Mouse (Mus musculus) intestine, embryonic 14.5 days (tissue): Measurements from ENCODE around the gene Apopt1. TPM values are rescaled to one million over a fixed set of nuclear protein-coding genes. Genes with fewer than 3 reads are reported as not detected.

Source experiments
- ATAC-seq: fragments of 200-750 bp; cut with Nextera tagmentation; replicated peaks from 2 replicates; pipeline ENCODE4 v1.8.0; 2017; ENCODE audit warnings: low read depth, moderate number of reproducible peaks, moderate TSS enrichment, moderate library complexity; ENCODE audit not compliant: low FRiP score, low TSS enrichment
- DNase-seq: peaks from one replicate; pipeline ENCODE4 v3.0.0-alpha.2; 2018; ENCODE audit warnings: low spot score
- H3K27ac ChIP-seq: fragments of 300-500 bp; sonication (generic); 2 replicates; pipeline ENCODE4 v1.5.1; 2014; ENCODE audit warnings: low read depth, mild to moderate bottlenecking, control low read depth
- H3K27me3 ChIP-seq: fragments of 300-500 bp; sonication (generic); replicated peaks from 2 replicates; pipeline ENCODE4 v1.6.1; 2014; ENCODE audit warnings: low read length, control low read depth; ENCODE audit not compliant: control insufficient read depth, insufficient read depth
- H3K36me3 ChIP-seq: fragments of 300-500 bp; sonication (generic); 2 replicates; pipeline ENCODE4 v1.6.1; 2014; ENCODE audit warnings: low read length, control low read depth; ENCODE audit not compliant: control insufficient read depth, insufficient read depth
- H3K4me1 ChIP-seq: fragments of 300-500 bp; sonication (generic); replicated peaks from 2 replicates; pipeline ENCODE4 v1.6.1; 2014; ENCODE audit warnings: low read length, control low read depth, mixed read lengths; ENCODE audit not compliant: control insufficient read depth, insufficient read depth
- H3K4me2 ChIP-seq: fragments of 300-500 bp; sonication (generic); 2 replicates; pipeline ENCODE4 v1.6.1; 2014; ENCODE audit warnings: low read length
- H3K4me3 ChIP-seq: fragments of 300-500 bp; sonication (generic); 2 replicates; pipeline ENCODE4 v1.5.1; 2014; ENCODE audit warnings: low read depth, low read length, control low read depth, mixed read lengths
- H3K9ac ChIP-seq: fragments of 300-500 bp; sonication (generic); 2 replicates; pipeline ENCODE4 v1.6.1; 2014; ENCODE audit warnings: mild to moderate bottlenecking, low read length
- H3K9me3 ChIP-seq: fragments of 300-500 bp; sonication (generic); 2 replicates; pipeline ENCODE4 v1.6.1; 2016; ENCODE audit warnings: low read length, control low read depth; ENCODE audit not compliant: control insufficient read depth
- WGBS: fragments of 180-500 bp; shearing (Covaris S2); extraction: QIAGEN DNeasy Blood & Tissue Kit; methylation state at CpG from one replicate; pipeline ENCODE4 v1.1.7; 2014; 5-methylcytosine and 5-hydroxymethylcytosine counted together
- polyA plus RNA-seq: library from polyadenylated mRNA; unstranded; fragments of >200 nt; fragmentation: Nextera tagmentation; extraction: Ambion mirVana; gene quantifications from 2 replicates; pipeline ENCODE4 v1.2.1, GENCODE M21; 2014

The Apopt1 gene
- polyA plus RNA-seq, 1 experiment from 2014 or later, result 58.2 TPM

DNA sequence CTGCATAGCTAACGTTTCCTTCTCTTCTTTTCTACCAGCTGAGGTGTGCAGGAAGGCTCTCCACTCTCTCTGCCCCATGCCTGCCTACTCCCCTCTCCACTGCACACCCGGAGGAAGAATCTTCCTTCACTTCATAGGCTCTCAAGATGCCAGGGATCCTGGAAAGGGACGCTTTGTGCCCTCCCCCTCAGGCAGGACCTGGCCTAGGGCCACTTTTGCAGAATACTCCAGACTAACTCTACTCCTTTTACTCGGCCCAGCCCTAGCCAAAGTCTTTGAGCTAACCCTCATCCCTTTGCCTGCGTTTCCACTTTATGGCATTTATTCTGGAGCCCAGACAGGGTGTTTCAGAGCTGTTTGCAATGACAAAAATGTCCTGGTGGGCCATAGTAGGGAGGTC lies 35.6 kb upstream of the Apopt1 start:
- Histone ChIP-seq H3K4me1 (peaks cover 36% of the 10 kb centered on the region), H3K4me3 (peak overlapping the region; percentile 92), H3K9me3 (no peaks in the 10 kb centered on the region), H3K27ac (peak overlapping the region; percentile 92), H3K9ac (peak overlapping the region; percentile 60), H3K36me3 (peaks cover 13% of the 10 kb centered on the region; the same call in 1 of the 2 replicates), H3K27me3 (peaks cover 18% of the 10 kb centered on the region), H3K4me2 (peak overlapping the region; percentile 96)
- ATAC-seq (peak; percentile 1; the same call in 1 of the 2 replicates), DNase-seq (no peak)
- 17% methylated on average over 5 of the region's 5 CpGs for WGBS

- Histone ChIP-seq H3K36me3 (peaks cover 13% of the 10 kb centered on the region; the same call in 1 of the 2 replicates), H3K9ac (peak within 1 kb of the TSS; percentile 60), H3K9me3 (no peaks in the 10 kb centered on the region), H3K4me3 (peak within 1 kb of the TSS; percentile 92), H3K27me3 (peaks cover 12% of the 10 kb centered on the region), H3K4me2 (peak within 1 kb of the TSS; percentile 96), H3K27ac (peak within 1 kb of the TSS; percentile 92), H3K4me1 (peaks cover 33% of the 10 kb centered on the region)
- ATAC-seq (peak; percentile 85), DNase-seq (peak; percentile 99)
- WGBS, result 1% methylated on average over 51 of the region's 51 CpGs
Observed at GRCm38 (mm10) chr12:111677882-111678669, 35.0 kb upstream of the Apopt1 start, which contains the start of gene Trmt61a. Gene Trmt61a, plus strand, starts transcription at chr12:111678105.

DNA sequence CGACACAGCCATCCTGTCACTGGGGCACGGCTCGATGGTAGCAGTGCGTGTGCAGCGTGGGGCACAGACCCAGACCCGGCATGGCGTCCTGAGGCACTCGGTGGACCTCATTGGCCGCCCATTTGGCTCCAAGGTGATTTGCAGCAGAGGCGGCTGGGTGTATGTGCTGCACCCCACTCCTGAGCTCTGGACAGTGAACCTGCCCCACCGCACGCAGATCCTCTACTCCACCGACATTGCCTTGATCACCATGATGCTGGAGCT lies 34.5 kb upstream of the Apopt1 start:
- Histone ChIP-seq H3K27me3 (peaks cover 7% of the 10 kb centered on the region), H3K9ac (peak overlapping the region; percentile 60), H3K9me3 (no peaks in the 10 kb centered on the region), H3K27ac (no peak overlapping the region), H3K4me2 (peak overlapping the region; percentile 96), H3K36me3 (peaks cover 13% of the 10 kb centered on the region; the same call in 1 of the 2 replicates), H3K4me3 (peak overlapping the region; percentile 92), H3K4me1 (peaks cover 33% of the 10 kb centered on the region)
- no peak for DNase-seq
- ATAC-seq, result no peak
- 5% methylated on average over 13 of the region's 13 CpGs for WGBS

DNA sequence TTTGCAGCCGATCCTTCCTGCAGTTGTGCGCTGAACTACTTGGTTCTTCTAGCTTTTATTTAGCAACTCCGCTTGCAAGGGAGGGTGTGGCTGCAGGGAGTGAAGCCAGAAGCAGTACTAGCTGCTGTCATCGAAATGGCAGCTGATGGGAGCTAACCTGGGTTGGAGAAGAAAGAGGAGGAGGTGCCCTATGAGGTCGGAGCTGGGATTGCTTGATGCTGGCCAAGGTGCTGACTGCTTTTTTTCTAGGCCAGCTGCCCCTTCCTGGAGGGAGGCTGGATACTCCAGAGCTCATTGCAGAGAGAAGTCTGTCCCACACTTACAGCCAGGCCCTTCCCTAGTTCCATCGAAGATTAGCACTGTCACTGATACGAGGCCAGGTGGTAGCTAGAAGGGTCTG lies 34.1 kb upstream of the Apopt1 start:
- H3K4me3 ChIP-seq, result peak overlapping the region; percentile 92
- peaks cover 33% of the 10 kb centered on the region for H3K4me1 ChIP-seq
- H3K9ac ChIP-seq, result peak overlapping the region; percentile 60

DNA sequence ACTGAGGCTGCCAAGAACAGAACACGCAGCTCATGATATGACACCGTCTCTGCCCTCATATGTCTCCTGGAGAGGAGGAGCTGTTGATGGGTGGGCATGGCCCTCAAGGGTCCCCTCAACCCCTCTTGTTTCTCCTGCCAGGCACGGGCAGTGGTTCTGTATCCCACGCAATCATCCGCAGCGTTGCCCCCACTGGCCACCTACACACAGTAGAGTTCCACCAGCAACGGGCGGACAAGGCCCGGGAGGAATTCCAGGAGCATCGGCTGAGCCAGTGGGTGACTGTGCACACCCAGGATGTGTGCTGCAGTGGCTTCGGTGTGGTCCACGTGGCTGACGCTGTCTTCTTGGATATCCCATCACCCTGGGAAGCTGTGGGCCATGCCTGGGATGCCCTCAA lies 32.4 kb upstream of the Apopt1 start:
- peaks cover 33% of the 10 kb centered on the region for H3K4me1 ChIP-seq
- H3K27me3 ChIP-seq, result no peaks in the 10 kb centered on the region
- ATAC-seq, result no peak
- DNase-seq, result no peak
- H3K4me3 ChIP-seq, result no peak overlapping the region
- WGBS, result 93% methylated on average over 13 of the region's 13 CpGs
- H3K9ac ChIP-seq, result no peak overlapping the region
- H3K36me3 ChIP-seq, result peaks cover 18% of the 10 kb centered on the region; the same call in 1 of the 2 replicates
- H3K4me2 ChIP-seq, result no peak overlapping the region
- no peaks in the 10 kb centered on the region for H3K9me3 ChIP-seq
- peak overlapping the region; percentile 71; the same call in 1 of the 2 replicates for H3K27ac ChIP-seq

More for the DNA sequence above, 34.1 kb upstream of the Apopt1 start:
- Histone ChIP-seq H3K36me3 (peaks cover 14% of the 10 kb centered on the region; the same call in 1 of the 2 replicates), H3K27me3 (peaks cover 3% of the 10 kb centered on the region), H3K9me3 (no peaks in the 10 kb centered on the region), H3K4me2 (peak overlapping the region; percentile 96), H3K27ac (no peak overlapping the region)
- WGBS, result 58% methylated on average over 7 of the region's 7 CpGs
- no peak for ATAC-seq
- DNase-seq, result peak; percentile 51

DNA sequence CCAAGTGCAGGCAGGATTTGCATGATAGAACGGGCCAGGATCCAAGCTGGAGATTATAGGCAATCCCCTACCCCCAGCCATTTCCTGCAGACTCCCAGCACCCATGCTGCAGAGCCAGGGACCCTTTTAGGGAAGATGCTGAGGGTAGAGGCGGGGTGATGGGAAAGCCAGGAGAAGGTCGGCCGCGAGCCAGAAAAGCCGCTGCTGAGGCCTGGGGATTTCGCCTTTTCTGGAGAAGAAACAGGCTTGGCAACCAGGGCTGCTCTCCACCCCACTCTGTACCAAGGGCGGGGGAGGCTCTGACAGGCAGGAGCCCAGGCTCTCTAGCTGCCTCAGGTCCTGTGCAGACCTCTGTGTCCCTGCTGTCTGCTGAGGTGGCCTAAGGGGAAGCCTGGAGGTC lies 31.8 kb upstream of the Apopt1 start:
- Histone ChIP-seq H3K36me3 (peaks cover 18% of the 10 kb centered on the region; the same call in 1 of the 2 replicates), H3K9me3 (no peaks in the 10 kb centered on the region), H3K27ac (peak overlapping the region; percentile 91), H3K9ac (no peak overlapping the region), H3K4me1 (peaks cover 33% of the 10 kb centered on the region), H3K4me3 (no peak overlapping the region), H3K27me3 (no peaks in the 10 kb centered on the region), H3K4me2 (peak overlapping the region; percentile 15; the same call in 1 of the 2 replicates)
- DNase-seq (no peak), ATAC-seq (no peak)
- WGBS, result 43% methylated on average over 8 of the region's 8 CpGs

DNA sequence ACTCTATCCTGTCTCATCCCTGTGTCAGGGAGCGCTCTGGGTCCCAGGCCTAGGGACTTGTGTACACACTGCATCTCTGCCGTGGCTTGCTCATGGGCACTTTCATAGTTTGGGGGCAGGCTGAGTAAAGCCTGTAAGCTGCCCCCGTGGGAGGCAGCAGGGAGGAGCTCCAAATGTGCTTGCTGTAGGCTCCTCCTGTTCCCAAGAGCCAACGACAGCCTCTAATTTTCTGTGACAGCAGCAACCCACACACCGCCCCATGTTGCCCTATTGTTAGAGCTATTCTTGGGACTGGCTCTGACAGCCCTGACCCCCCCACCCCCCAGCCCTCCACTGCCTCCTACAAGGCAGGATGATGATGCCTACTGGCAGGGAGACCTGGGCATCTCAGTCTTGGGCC lies 31.1 kb upstream of the Apopt1 start:
- DNase-seq, result no peak
- ATAC-seq, result no peak
- no peaks in the 10 kb centered on the region for H3K27me3 ChIP-seq
- WGBS, result 70% methylated on average over 5 of the region's 5 CpGs
- H3K4me1 ChIP-seq, result peaks cover 29% of the 10 kb centered on the region
- H3K4me2 ChIP-seq, result 0 out of 2 replicates have a peak overlapping the region, but pooled peaks have one; percentile 15
- no peak overlapping the region for H3K9ac ChIP-seq
- peak overlapping the region; percentile 91 for H3K27ac ChIP-seq
- H3K4me3 ChIP-seq, result no peak overlapping the region
- peaks cover 18% of the 10 kb centered on the region; the same call in 1 of the 2 replicates for H3K36me3 ChIP-seq
- no peaks in the 10 kb centered on the region for H3K9me3 ChIP-seq

DNA sequence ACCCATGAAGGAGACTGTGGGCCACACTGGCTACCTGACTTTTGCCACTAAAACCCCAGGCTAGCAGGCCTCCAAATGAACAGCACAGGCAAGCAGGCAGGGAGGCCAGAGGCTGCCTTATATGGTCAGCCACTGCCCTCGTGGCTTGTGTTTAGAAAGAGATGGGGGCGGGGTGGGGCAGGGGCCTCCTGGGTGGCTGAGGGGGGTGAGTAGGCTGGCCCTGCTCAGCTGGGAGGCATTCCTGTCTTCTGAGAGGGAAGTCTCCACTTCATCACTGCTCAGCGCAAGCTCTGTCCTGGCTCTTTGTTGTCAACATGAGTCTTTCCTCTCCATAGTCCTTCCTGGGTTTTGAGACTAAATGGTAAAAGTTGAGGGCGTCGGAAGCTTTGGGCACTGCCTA lies 30.3 kb upstream of the Apopt1 start:
- peak; percentile 48; the same call in 1 of the 2 replicates for ATAC-seq

More for the DNA sequence above, 30.3 kb upstream of the Apopt1 start:
- WGBS, result 34% methylated on average over 5 of the region's 5 CpGs
- H3K36me3 ChIP-seq, result peaks cover 18% of the 10 kb centered on the region; the same call in 1 of the 2 replicates
- H3K27me3 ChIP-seq, result no peaks in the 10 kb centered on the region
- H3K4me2 ChIP-seq, result peak overlapping the region; percentile 26; the same call in 1 of the 2 replicates
- DNase-seq, result no peak
- H3K4me1 ChIP-seq, result peaks cover 30% of the 10 kb centered on the region
- 0 out of 2 replicates have a peak overlapping the region, but pooled peaks have one; percentile 32 for H3K9ac ChIP-seq
- peak overlapping the region; percentile 91 for H3K27ac ChIP-seq
- no peak overlapping the region for H3K4me3 ChIP-seq
- H3K9me3 ChIP-seq, result no peaks in the 10 kb centered on the region
